In genomic region chr5:120793043-120793442, GRCm38 (mm10) we compare ENCODE assay signal across 1 mouse cellular context.
TF ChIP-seq lines count a peak whose summit lies in the region.

No protein-coding gene starts in this region.

TF ChIP-seq in CH12.LX, 34 proteins besides CTCF, POLR2A, EP300 and RAD21:
- TF ChIP-seq IRF4 (IDR thresholded peaks at IDR 0.05; ENCODE audit: low read depth, low read length) (no peak), SIN3A (IDR thresholded peaks at IDR 0.05; ENCODE audit: low read length) (no peak), UBTF (IDR thresholded peaks at IDR 0.05; ENCODE audit: low read depth, low read length) (no peak), SMC3 (IDR thresholded peaks at IDR 0.05; ENCODE audit: low read depth, low read length) (peak; percentile 56), PAX5 (IDR thresholded peaks at IDR 0.05; ENCODE audit: low read length) (no peak), RCOR1 (conservative IDR thresholded peaks at IDR 0.05; ENCODE audit: low read depth, low read length) (no peak)
